Mouse (Mus musculus): ENCODE measurements around the gene Dhx57. TPM values are rescaled to one million over a fixed set of nuclear protein-coding genes. Genes with fewer than 3 reads are reported as not detected.
A peak's percentile ranks its signal among the peaks of the same experiment; 100 is the strongest.
"Not testable (repeated sequence)": the region's sequence is repeated elsewhere in the genome, so short reads cannot be mapped to it uniquely, and the experiment has no call there.

Gene Dhx57
- polyA plus RNA-seq, 1 experiment: 31.7 TPM

- Histone ChIP-seq H3K4me1 (ENCODE audit: control insufficient read depth, insufficient read depth, low read length) (peaks cover 2% of the 10 kb centered on the region), H3K4me3 (ENCODE audit: insufficient read depth, low read length) (no peak within 1 kb of the TSS), H3K27ac (ENCODE audit: insufficient read depth, low read length) (no peak within 1 kb of the TSS)
- TF ChIP-seq POLR2A (IDR thresholded peaks at IDR 0.05; ENCODE audit: extremely low read depth, insufficient read depth, low read length): no peak
- TF ChIP-seq CTCF (IDR thresholded peaks at IDR 0.05; ENCODE audit: extremely low read depth, insufficient read depth, low read length): no peak
Observed at GRCm38 (mm10) chr17:80307251-80307650, 17.0 kb upstream of the Dhx57 start, which contains the start of gene Arhgef33. Arhgef33 (plus strand) TSS chr17:80307407.

- H3K27ac ChIP-seq (ENCODE audit: insufficient read depth, low read length): no peak overlapping the region
- H3K4me3 ChIP-seq (ENCODE audit: insufficient read depth, low read length): no peak overlapping the region
- TF ChIP-seq POLR2A (IDR thresholded peaks at IDR 0.05; ENCODE audit: extremely low read depth, insufficient read depth, low read length) (no peak), CTCF (IDR thresholded peaks at IDR 0.05; ENCODE audit: extremely low read depth, insufficient read depth, low read length) (no peak)
- no peaks in the 10 kb centered on the region for H3K4me1 ChIP-seq (ENCODE audit: control insufficient read depth, insufficient read depth, low read length)
Observed at GRCm38 (mm10) chr17:80298844-80299243, 8.6 kb upstream of the Dhx57 start.

GRCm38 (mm10) chr17:80295258-80295657, 5.0 kb upstream of the Dhx57 start:
- Histone ChIP-seq H3K4me1 (ENCODE audit: control insufficient read depth, insufficient read depth, low read length) (no peaks in the 10 kb centered on the region), H3K4me3 (ENCODE audit: insufficient read depth, low read length) (no peak overlapping the region), H3K27ac (ENCODE audit: insufficient read depth, low read length) (no peak overlapping the region)
- TF ChIP-seq POLR2A (IDR thresholded peaks at IDR 0.05; ENCODE audit: extremely low read depth, insufficient read depth, low read length) (no peak), CTCF (IDR thresholded peaks at IDR 0.05; ENCODE audit: extremely low read depth, insufficient read depth, low read length) (no peak)

GRCm38 (mm10) chr17:80291148-80291547, 872 bp upstream of the Dhx57 start:
- no peak overlapping the region for H3K27ac ChIP-seq (ENCODE audit: insufficient read depth, low read length)
- TF ChIP-seq POLR2A (IDR thresholded peaks at IDR 0.05; ENCODE audit: extremely low read depth, insufficient read depth, low read length) (no peak), CTCF (IDR thresholded peaks at IDR 0.05; ENCODE audit: extremely low read depth, insufficient read depth, low read length) (peak; percentile 26; the same call in 1 of the 2 replicates)

GRCm38 (mm10) chr17:80289280-80290073, 799 bp downstream of the Dhx57 start:
- Histone ChIP-seq H3K4me3 (ENCODE audit: insufficient read depth, low read length) (peak overlapping the region; percentile 87), H3K27ac (ENCODE audit: insufficient read depth, low read length) (peak overlapping the region; percentile 49; the same call in 1 of the 2 replicates), H3K4me1 (ENCODE audit: control insufficient read depth, insufficient read depth, low read length) (no peaks in the 10 kb centered on the region)
- no peak for TF ChIP-seq POLR2A (IDR thresholded peaks at IDR 0.05; ENCODE audit: extremely low read depth, insufficient read depth, low read length)
- no peak for TF ChIP-seq CTCF (IDR thresholded peaks at IDR 0.05; ENCODE audit: extremely low read depth, insufficient read depth, low read length)

More at GRCm38 (mm10) chr17:80291148-80291547, 872 bp upstream of the Dhx57 start:
- H3K4me3 ChIP-seq (ENCODE audit: insufficient read depth, low read length): no peak overlapping the region
- no peaks in the 10 kb centered on the region for H3K4me1 ChIP-seq (ENCODE audit: control insufficient read depth, insufficient read depth, low read length)

GRCm38 (mm10) chr17:80288012-80288411, 2.3 kb downstream of the Dhx57 start:
- H3K4me1 ChIP-seq (ENCODE audit: control insufficient read depth, insufficient read depth, low read length): peaks cover 1% of the 10 kb centered on the region; the same call in 1 of the 2 replicates
- H3K27ac ChIP-seq (ENCODE audit: insufficient read depth, low read length): no peak overlapping the region
- H3K4me3 ChIP-seq (ENCODE audit: insufficient read depth, low read length): no peak overlapping the region
- TF ChIP-seq POLR2A (IDR thresholded peaks at IDR 0.05; ENCODE audit: extremely low read depth, insufficient read depth, low read length): no peak

- no peak overlapping the region for H3K27ac ChIP-seq (ENCODE audit: insufficient read depth, low read length)
- TF ChIP-seq CTCF (IDR thresholded peaks at IDR 0.05; ENCODE audit: extremely low read depth, insufficient read depth, low read length): no peak
- no peak for TF ChIP-seq POLR2A (IDR thresholded peaks at IDR 0.05; ENCODE audit: extremely low read depth, insufficient read depth, low read length)
- no peak overlapping the region for H3K4me3 ChIP-seq (ENCODE audit: insufficient read depth, low read length)
- H3K4me1 ChIP-seq (ENCODE audit: control insufficient read depth, insufficient read depth, low read length): peaks cover 1% of the 10 kb centered on the region; the same call in 1 of the 2 replicates
Observed at GRCm38 (mm10) chr17:80284446-80284845, 5.8 kb downstream of the Dhx57 start.

- TF ChIP-seq CTCF (IDR thresholded peaks at IDR 0.05; ENCODE audit: extremely low read depth, insufficient read depth, low read length) (no peak), POLR2A (IDR thresholded peaks at IDR 0.05; ENCODE audit: extremely low read depth, insufficient read depth, low read length) (no peak)
- H3K27ac ChIP-seq (ENCODE audit: insufficient read depth, low read length): no peak overlapping the region
- H3K4me3 ChIP-seq (ENCODE audit: insufficient read depth, low read length): no peak overlapping the region
- peaks cover 1% of the 10 kb centered on the region; the same call in 1 of the 2 replicates for H3K4me1 ChIP-seq (ENCODE audit: control insufficient read depth, insufficient read depth, low read length)
Observed at GRCm38 (mm10) chr17:80279340-80280070, 10.8 kb downstream of the Dhx57 start.

- H3K27ac ChIP-seq (ENCODE audit: insufficient read depth, low read length): no peak overlapping the region
- no peak overlapping the region for H3K4me3 ChIP-seq (ENCODE audit: insufficient read depth, low read length)
- H3K4me1 ChIP-seq (ENCODE audit: control insufficient read depth, insufficient read depth, low read length): no peaks in the 10 kb centered on the region
- TF ChIP-seq POLR2A (IDR thresholded peaks at IDR 0.05; ENCODE audit: extremely low read depth, insufficient read depth, low read length): no peak
- no peak for TF ChIP-seq CTCF (IDR thresholded peaks at IDR 0.05; ENCODE audit: extremely low read depth, insufficient read depth, low read length)
Observed at GRCm38 (mm10) chr17:80278255-80278654, 12.0 kb downstream of the Dhx57 start.

GRCm38 (mm10) chr17:80270622-80271021, 19.7 kb downstream of the Dhx57 start:
- not testable (repeated sequence) for H3K4me1 ChIP-seq (ENCODE audit: control insufficient read depth, insufficient read depth, low read length); H3K27ac ChIP-seq (ENCODE audit: insufficient read depth, low read length); H3K4me3 ChIP-seq (ENCODE audit: insufficient read depth, low read length)

All from cortical plate, adult 2 months (tissue).